Comparison of ENCODE assay signal across 17 mouse cellular contexts in genomic region chr7:29681868-29682267, GRCm38 (mm10). TPM values are rescaled to one million over a fixed set of nuclear protein-coding genes. Genes with fewer than 3 reads are reported as not detected.
A peak's percentile ranks its signal among the peaks of the same experiment; 100 is the strongest.
DNase-seq lines count a peak whose midpoint lies in the region; ATAC-seq and TF ChIP-seq lines count a peak whose summit lies in the region.
"Had no signal": no experiment of that assay in that cellular context is flagged by ENCODE, and none has a peak within 500 bp of the region (broad histone marks: within the 10 kb centered on the region; RNA-seq: fewer than 3 reads in every experiment).

No protein-coding gene starts in this region.

- TF ChIP-seq POLR2A in kidney, adult 2 months (IDR thresholded peaks at IDR 0.05; ENCODE audit: low read depth, low read length), result no peak

- H3K36me3 ChIP-seq in kidney, adult 2 months (ENCODE audit: control insufficient read depth, insufficient read depth, low read length), result no peaks in the 10 kb centered on the region
- no peaks in the 10 kb centered on the region for H3K36me3 ChIP-seq in kidney, embryonic 15.5 days
- H3K36me3 ChIP-seq: forebrain, embryonic 15.5 days; limb, embryonic 13.5 days had no signal

- intact Hi-C loops in left cerebral cortex, postnatal 4 days (cut with DNase I), result no loop called here

- ATAC-seq in kidney, embryonic 15.5 days (replicated peaks; ENCODE audit: low FRiP score), result no peak
- ATAC-seq: forebrain, embryonic 15.5 days had no signal

- peaks cover 7% of the 10 kb centered on the region; the same call in 1 of the 2 replicates for H3K9me3 ChIP-seq in kidney, embryonic 15.5 days (replicated peaks)

- no peaks in the 10 kb centered on the region for H3K4me1 ChIP-seq in kidney, adult 2 months (ENCODE audit: control insufficient read depth, insufficient read depth, low read length)
- no peaks in the 10 kb centered on the region for H3K4me1 ChIP-seq in kidney, embryonic 15.5 days
- H3K4me1 ChIP-seq: forebrain, embryonic 15.5 days; limb, embryonic 13.5 days; megakaryocyte, embryonic 14.5 days had no signal

- no peaks in the 10 kb centered on the region for H3K27me3 ChIP-seq in kidney, adult 2 months (replicated peaks; ENCODE audit: control insufficient read depth, insufficient read depth, low read length)
- no peaks in the 10 kb centered on the region for H3K27me3 ChIP-seq in kidney, embryonic 15.5 days
- H3K27me3 ChIP-seq: forebrain, embryonic 15.5 days; limb, embryonic 13.5 days; megakaryocyte, embryonic 14.5 days had no signal

- no peak overlapping the region for H3K4me2 ChIP-seq in kidney, embryonic 15.5 days
- H3K4me2 ChIP-seq: forebrain, embryonic 15.5 days; limb, embryonic 13.5 days had no signal

- WGBS in kidney, adult 2 months, result 65% methylated on average over 3 of the region's 3 CpGs
- WGBS in kidney, embryonic 15.5 days, result 65% methylated on average over 3 of the region's 3 CpGs

- H3K4me3 ChIP-seq in kidney, adult 2 months (ENCODE audit: insufficient read depth, low read depth, low read length), result no peak overlapping the region
- H3K4me3 ChIP-seq in kidney, embryonic 15.5 days (replicated peaks), result no peak overlapping the region
- H3K4me3 ChIP-seq: forebrain, embryonic 15.5 days; limb, embryonic 13.5 days; megakaryocyte, embryonic 14.5 days had no signal

- no peak overlapping the region for H3K27ac ChIP-seq in kidney, adult 2 months (ENCODE audit: insufficient read depth, low read depth, low read length)
- no peak overlapping the region for H3K27ac ChIP-seq in kidney, embryonic 15.5 days
- H3K27ac ChIP-seq: forebrain, embryonic 15.5 days; limb, embryonic 13.5 days had no signal

- H3K9ac ChIP-seq in kidney, embryonic 15.5 days, result no peak overlapping the region
- H3K9ac ChIP-seq: forebrain, embryonic 15.5 days; limb, embryonic 13.5 days had no signal

- DNase-seq in kidney, adult 2 months, result peak; percentile 17
- peak; percentile 23 to 30 for DNase-seq in right cerebral cortex, postnatal 10 days (ENCODE audit: low spot score in 2 of 2)
- no peak for DNase-seq in right cerebral cortex, postnatal 14 days
- DNase-seq in WW6 (ENCODE audit: low read depth, low spot score), result peak; percentile 34
- peak; percentile 17 for DNase-seq in retina, postnatal 7 days (ENCODE audit: low read depth, low spot score)
- DNase-seq in spleen, postnatal 4 days (ENCODE audit: low spot score in 2 of 2), result no peak
- DNase-seq in left cerebral cortex, postnatal 4 days, result no peak
- DNase-seq: adrenal gland, adult 8-10 months; kidney, postnatal 10 days had no signal

- 0 out of 2 replicates have a peak, but pooled peaks have one; percentile 24 for TF ChIP-seq CTCF in kidney, adult 2 months (conservative IDR thresholded peaks at IDR 0.05; ENCODE audit: insufficient read depth, insufficient read length, low read depth, low read length)

RNA-seq across cellular contexts. Expression of gene Catsperg2, which starts 45.0 kb away (rescaled TPM):
- 0.03 TPM in 1 of 2 replicates, not detected in the other for polyA plus RNA-seq in kidney, adult 2 months (2012; rRNA removed)
- polyA plus RNA-seq in kidney, embryonic 15.5 days (2015; fragmentation: Nextera tagmentation; extraction: Ambion mirVana), result not detected in 2 replicates
- total RNA-seq in left cerebral cortex, postnatal 4 days (2021), result 1 to 10 TPM; 1.1 TPM
- total RNA-seq: common myeloid progenitor, adult 5-6 weeks; neutrophil, adult 5-6 weeks had no signal
- polyA plus RNA-seq: heart, embryonic 14.5 days; limb, embryonic 13.5 days; stomach, embryonic 14.5 days had no signal

Comparison
In these comparisons a context has a peak if more than half of its experiments do, and no peak if none do; other contexts are left out.
1. DNase-seq: peak in kidney, adult 2 months (single experiment), right cerebral cortex, postnatal 10 days (2 of 2), WW6 (single experiment) and retina, postnatal 7 days (single experiment); none in right cerebral cortex, postnatal 14 days (single experiment), spleen, postnatal 4 days (0 of 2) and left cerebral cortex, postnatal 4 days (single experiment).